Mouse (Mus musculus) cerebral cortex, adult 2 months (tissue): ENCODE data around the gene Lexm.

Experiments
- WGBS: fragments of 180-500 bp; shearing (Covaris S2); methylation state at CpG from one replicate; pipeline ENCODE4 v1.1.7; 2018; 5-methylcytosine and 5-hydroxymethylcytosine counted together

The Lexm gene

DNA sequence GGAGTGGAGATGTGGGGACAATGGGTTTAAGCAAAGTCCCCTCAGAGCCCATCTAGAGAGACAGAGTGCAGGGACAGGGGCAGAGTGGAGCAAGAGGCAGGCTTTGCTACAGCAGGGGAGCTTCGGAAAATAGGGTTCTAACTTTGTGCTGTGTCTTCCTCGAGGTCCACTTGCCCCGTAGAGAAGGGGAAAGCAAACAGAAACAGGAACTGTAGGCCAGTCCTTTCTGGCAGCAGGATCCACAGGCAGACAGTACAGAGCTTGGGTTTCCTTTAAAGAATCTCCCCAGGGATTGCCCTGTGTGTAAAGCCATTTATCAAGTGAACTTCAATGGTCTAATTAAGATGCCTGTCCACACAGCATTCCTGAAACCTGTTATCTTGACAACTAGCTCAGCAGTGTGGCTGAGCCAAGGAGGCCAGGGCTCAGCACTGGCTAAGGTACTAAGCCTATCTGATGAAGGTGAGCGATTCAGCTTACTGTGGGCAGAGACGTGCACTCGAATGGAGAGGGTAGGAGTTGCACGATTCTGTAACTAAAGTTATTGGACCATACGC, 71.1 kb downstream of the Lexm start:
- 76% methylated on average over 8 of the region's 8 CpGs for WGBS

DNA sequence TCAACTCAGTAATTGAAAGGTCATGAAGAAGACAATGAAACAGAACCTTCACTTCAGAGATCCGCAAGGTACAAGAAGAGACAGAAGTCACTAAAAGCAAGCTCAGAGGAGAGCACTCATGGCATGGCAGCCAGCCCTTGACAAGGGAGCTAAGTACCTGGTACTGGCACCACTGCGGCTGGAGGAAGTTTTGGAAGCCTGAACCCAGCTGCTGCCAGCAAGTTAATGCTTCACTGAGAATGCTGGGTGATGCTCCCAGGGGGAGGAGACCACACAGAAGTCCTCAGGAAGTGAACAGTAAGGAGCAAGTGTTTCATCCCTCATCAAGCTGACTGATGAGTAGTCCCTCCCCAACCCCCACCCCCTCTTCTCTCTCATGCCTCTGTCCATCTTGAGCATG, 74.8 kb downstream of the Lexm start:
- 80% methylated on average over 2 of the region's 2 CpGs for WGBS

GRCm38 (mm10) chr4:106541491-106541890, 75.5 kb downstream of the Lexm start:
- 65% methylated on average over 3 of the region's 3 CpGs for WGBS
